Mouse (Mus musculus): ENCODE results near the gene Ccdc33.

- TF ChIP-seq POLR2A (IDR thresholded peaks at IDR 0.05; ENCODE audit: borderline replicate concordance, extremely low read depth, low read depth, low read length): no peak
- no peak for TF ChIP-seq CTCF (IDR thresholded peaks at IDR 0.05; ENCODE audit: insufficient read depth, low read length)
These were observed 53.1 kb downstream of the Ccdc33 start for GRCm38 (mm10) chr9:58065532-58065931.
